Mouse (Mus musculus): ENCODE results near the gene Rftn1. TPM values are rescaled to one million over a fixed set of nuclear protein-coding genes. Genes with fewer than 3 reads are reported as not detected.

Rftn1 gene
- polyA plus RNA-seq, 1 experiment from 2014 or later: 11.9 TPM

DNA sequence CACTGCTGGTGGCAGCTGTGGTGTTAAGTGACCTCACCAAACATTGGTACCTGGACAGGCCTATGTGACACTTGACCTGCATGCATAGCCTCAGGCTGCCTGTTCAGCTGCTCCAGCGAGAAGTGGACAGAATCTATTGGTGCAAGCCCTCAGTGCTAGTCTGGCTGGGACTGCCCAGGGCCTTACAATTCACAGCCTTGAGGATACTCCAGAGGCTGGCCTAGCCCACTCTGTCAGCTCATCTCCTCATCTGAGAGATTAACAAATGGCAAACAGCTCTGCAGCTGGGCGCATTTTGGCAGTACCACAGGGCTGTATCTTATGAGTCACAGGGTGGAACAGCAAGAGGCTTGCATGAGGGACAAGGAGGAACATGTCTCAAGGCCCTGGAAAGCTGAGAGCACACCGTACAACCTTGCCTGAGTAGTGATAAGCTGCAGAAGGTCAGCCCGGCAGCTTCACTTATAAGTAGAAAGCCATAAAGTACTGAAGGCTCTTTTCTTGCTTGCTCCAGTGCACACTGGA lies 210.7 kb downstream of the Rftn1 start:
- H3K27ac ChIP-seq (ENCODE audit: low read depth, low read length): no peak overlapping the region
- no peak for ATAC-seq (ENCODE audit: low FRiP score, low TSS enrichment)
- 93% methylated on average over 4 of the region's 4 CpGs for WGBS

DNA sequence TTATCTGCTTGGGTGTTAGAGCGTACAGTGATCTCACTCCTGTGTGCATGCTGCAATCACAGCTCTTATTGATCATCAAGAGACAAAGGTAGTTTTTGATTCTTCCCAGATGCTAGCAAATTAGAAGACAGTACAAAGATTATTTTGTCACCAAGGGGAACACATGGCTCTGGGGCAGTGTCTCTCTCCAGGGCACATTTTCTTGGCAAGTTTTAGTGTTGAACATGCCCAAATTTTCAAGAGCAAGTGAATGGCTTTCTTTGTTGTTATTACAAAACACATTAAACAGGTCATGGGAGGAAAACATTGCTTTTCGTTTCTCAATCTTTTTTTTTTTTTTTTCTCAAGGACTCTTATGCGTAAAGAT lies 213.1 kb downstream of the Rftn1 start:
- Histone ChIP-seq H3K4me2 (replicated peaks; ENCODE audit: low read depth, low read length) (no peak overlapping the region), H3K27me3 (ENCODE audit: control insufficient read depth, insufficient read depth, low read length) (no peaks in the 10 kb centered on the region), H3K9ac (ENCODE audit: low read depth, low read length) (no peak overlapping the region), H3K4me1 (ENCODE audit: control insufficient read depth, insufficient read depth, low read length) (no peaks in the 10 kb centered on the region), H3K4me3 (ENCODE audit: low read length) (no peak overlapping the region), H3K27ac (ENCODE audit: low read depth, low read length) (no peak overlapping the region), H3K9me3 (ENCODE audit: control insufficient read depth, low read length) (peaks cover 4% of the 10 kb centered on the region; the same call in 1 of the 2 replicates), H3K36me3 (ENCODE audit: control insufficient read depth, insufficient read depth, low read length) (no peaks in the 10 kb centered on the region)
- no peak for ATAC-seq (ENCODE audit: low FRiP score, low TSS enrichment)
- WGBS: 84% methylated on average over 3 of the region's 3 CpGs

More for the DNA sequence above, 210.7 kb downstream of the Rftn1 start:
- Histone ChIP-seq H3K9me3 (ENCODE audit: control insufficient read depth, low read length) (peaks cover 4% of the 10 kb centered on the region; the same call in 1 of the 2 replicates), H3K36me3 (ENCODE audit: control insufficient read depth, insufficient read depth, low read length) (no peaks in the 10 kb centered on the region), H3K4me3 (ENCODE audit: low read length) (no peak overlapping the region), H3K9ac (ENCODE audit: low read depth, low read length) (no peak overlapping the region), H3K27me3 (ENCODE audit: control insufficient read depth, insufficient read depth, low read length) (no peaks in the 10 kb centered on the region), H3K4me2 (replicated peaks; ENCODE audit: low read depth, low read length) (no peak overlapping the region), H3K4me1 (ENCODE audit: control insufficient read depth, insufficient read depth, low read length) (no peaks in the 10 kb centered on the region)

DNA sequence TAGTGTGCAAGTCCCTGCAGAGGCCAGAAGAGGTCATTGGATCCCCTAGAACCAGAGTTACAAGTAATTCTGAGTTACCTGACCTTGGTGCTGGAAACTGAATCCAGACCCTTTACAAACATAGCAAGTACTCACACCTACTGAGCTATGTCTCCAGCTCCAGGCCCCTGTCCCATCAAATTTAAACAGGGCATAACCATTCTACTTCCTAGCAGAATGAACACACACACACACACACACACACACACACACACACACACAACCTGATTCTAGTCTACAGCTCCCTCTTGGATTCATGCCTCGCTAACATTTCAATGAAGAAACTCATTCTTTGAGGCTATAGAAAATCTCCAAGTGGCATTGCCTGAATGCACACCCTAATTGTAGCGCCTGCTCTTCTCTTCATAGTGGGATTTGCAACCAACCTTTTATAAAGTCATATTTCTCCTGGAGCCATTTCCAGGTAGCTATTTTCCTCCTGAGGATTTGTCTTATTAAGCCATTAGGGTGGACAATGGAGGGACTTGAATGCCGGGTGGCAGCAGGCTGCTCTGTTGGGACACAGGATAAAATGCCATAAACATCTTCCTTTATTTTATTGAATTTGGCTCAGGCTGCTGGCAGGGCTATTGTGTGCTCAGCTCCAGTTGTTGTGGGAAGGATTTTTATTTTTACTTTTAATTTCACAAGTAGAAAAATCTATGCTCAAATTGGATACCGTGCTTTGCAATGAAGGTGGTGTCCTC lies 213.6 kb downstream of the Rftn1 start:
- H3K9me3 ChIP-seq (ENCODE audit: control insufficient read depth, low read length): peaks cover 4% of the 10 kb centered on the region; the same call in 1 of the 2 replicates
- H3K27ac ChIP-seq (ENCODE audit: low read depth, low read length): no peak overlapping the region
- no peak overlapping the region for H3K4me3 ChIP-seq (ENCODE audit: low read length)
- no peak overlapping the region for H3K4me2 ChIP-seq (replicated peaks; ENCODE audit: low read depth, low read length)
- WGBS: 94% methylated on average over 4 of the region's 4 CpGs
- H3K27me3 ChIP-seq (ENCODE audit: control insufficient read depth, insufficient read depth, low read length): no peaks in the 10 kb centered on the region
- H3K4me1 ChIP-seq (ENCODE audit: control insufficient read depth, insufficient read depth, low read length): no peaks in the 10 kb centered on the region
- no peak overlapping the region for H3K9ac ChIP-seq (ENCODE audit: low read depth, low read length)
- H3K36me3 ChIP-seq (ENCODE audit: control insufficient read depth, insufficient read depth, low read length): no peaks in the 10 kb centered on the region
- no peak for ATAC-seq (ENCODE audit: low FRiP score, low TSS enrichment)

- 67% methylated on average over 7 of the region's 7 CpGs for WGBS
Observed at GRCm38 (mm10) chr17:49975481-49975880, 215.0 kb downstream of the Rftn1 start.

DNA sequence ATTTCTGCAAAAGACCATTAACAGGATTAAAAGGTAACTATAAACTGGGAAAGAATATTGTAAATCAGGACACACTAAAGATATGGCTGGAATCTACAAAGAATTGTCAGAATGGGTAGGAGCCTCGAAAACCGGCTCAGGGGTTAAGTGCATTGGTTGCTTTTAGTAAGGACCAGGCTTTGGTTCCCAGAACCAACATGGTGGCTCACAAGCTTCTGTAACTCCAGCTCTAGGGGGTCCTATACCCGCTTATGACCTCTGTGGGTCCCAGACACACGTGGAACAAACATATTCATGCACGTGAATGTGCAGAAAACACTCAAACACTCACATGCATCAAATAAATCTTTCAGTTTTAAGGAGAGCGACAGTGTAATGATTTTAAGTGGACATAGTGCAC lies 215.5 kb downstream of the Rftn1 start:
- Histone ChIP-seq H3K9me3 (ENCODE audit: control insufficient read depth, low read length) (0 out of 2 replicates have a peak, but pooled peaks cover 5% of the 10 kb centered on the region), H3K27me3 (ENCODE audit: control insufficient read depth, insufficient read depth, low read length) (no peaks in the 10 kb centered on the region), H3K9ac (ENCODE audit: low read depth, low read length) (no peak overlapping the region), H3K27ac (ENCODE audit: low read depth, low read length) (no peak overlapping the region), H3K4me2 (replicated peaks; ENCODE audit: low read depth, low read length) (no peak overlapping the region), H3K36me3 (ENCODE audit: control insufficient read depth, insufficient read depth, low read length) (no peaks in the 10 kb centered on the region), H3K4me3 (ENCODE audit: low read length) (no peak overlapping the region), H3K4me1 (ENCODE audit: control insufficient read depth, insufficient read depth, low read length) (no peaks in the 10 kb centered on the region)
- 78% methylated on average over 6 of the region's 6 CpGs for WGBS
- no peak for ATAC-seq (ENCODE audit: low FRiP score, low TSS enrichment)

More at GRCm38 (mm10) chr17:49975481-49975880, 215.0 kb downstream of the Rftn1 start:
- no peak for ATAC-seq (ENCODE audit: low FRiP score, low TSS enrichment)
- Histone ChIP-seq H3K27me3 (ENCODE audit: control insufficient read depth, insufficient read depth, low read length) (no peaks in the 10 kb centered on the region), H3K27ac (ENCODE audit: low read depth, low read length) (no peak overlapping the region), H3K4me2 (replicated peaks; ENCODE audit: low read depth, low read length) (no peak overlapping the region), H3K4me3 (ENCODE audit: low read length) (no peak overlapping the region), H3K9me3 (ENCODE audit: control insufficient read depth, low read length) (peaks cover 4% of the 10 kb centered on the region; the same call in 1 of the 2 replicates), H3K36me3 (ENCODE audit: control insufficient read depth, insufficient read depth, low read length) (no peaks in the 10 kb centered on the region), H3K9ac (ENCODE audit: low read depth, low read length) (no peak overlapping the region), H3K4me1 (ENCODE audit: control insufficient read depth, insufficient read depth, low read length) (no peaks in the 10 kb centered on the region)

DNA sequence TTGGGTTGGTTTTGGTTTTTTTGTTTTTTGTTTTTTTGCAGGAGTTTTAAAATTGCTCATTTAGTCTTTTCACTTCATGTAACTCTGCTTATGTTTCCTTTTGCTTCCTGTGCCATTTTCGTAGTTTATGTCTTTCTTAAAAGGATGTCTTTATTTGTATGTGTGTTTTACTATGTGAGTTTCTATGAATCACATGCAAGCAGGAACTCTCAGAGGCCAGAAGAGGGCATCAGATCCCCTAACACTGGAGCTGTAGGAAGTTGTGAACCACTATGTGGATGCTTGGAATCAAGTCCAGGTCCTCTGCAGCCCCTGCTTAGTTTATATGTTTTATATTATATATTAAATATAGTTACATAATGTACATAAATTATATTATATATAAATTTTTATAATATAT lies 218.3 kb downstream of the Rftn1 start:
- Histone ChIP-seq H3K9me3 (ENCODE audit: control insufficient read depth, low read length) (0 out of 2 replicates have a peak, but pooled peaks cover 6% of the 10 kb centered on the region), H3K9ac (ENCODE audit: low read depth, low read length) (no peak overlapping the region), H3K4me2 (replicated peaks; ENCODE audit: low read depth, low read length) (no peak overlapping the region), H3K4me3 (ENCODE audit: low read length) (no peak overlapping the region), H3K27me3 (ENCODE audit: control insufficient read depth, insufficient read depth, low read length) (no peaks in the 10 kb centered on the region), H3K4me1 (ENCODE audit: control insufficient read depth, insufficient read depth, low read length) (no peaks in the 10 kb centered on the region), H3K27ac (ENCODE audit: low read depth, low read length) (no peak overlapping the region), H3K36me3 (ENCODE audit: control insufficient read depth, insufficient read depth, low read length) (no peaks in the 10 kb centered on the region)
- WGBS: 93% methylated on average over 1 of the region's 1 CpGs
- ATAC-seq (ENCODE audit: low FRiP score, low TSS enrichment): no peak

DNA sequence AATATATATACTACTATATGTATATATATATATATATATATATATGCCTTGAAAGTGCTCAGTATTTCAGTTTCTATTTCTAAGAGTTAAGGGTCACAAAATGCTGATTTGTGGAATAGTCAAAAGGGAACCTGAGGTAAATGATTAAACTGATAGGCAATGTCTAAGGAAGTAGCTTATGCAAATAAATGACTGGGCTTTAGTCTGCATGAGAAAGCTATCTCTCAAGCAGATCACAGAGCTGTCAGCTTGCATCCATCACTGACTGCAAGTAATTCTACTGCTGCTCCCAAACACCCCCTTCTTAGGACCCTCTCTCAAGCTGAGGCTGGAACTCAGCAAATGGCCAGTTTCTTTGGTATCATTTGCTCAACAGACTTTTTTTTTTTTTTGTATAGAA lies 219.4 kb downstream of the Rftn1 start:
- H3K4me2 ChIP-seq (replicated peaks; ENCODE audit: low read depth, low read length): no peak overlapping the region
- no peaks in the 10 kb centered on the region for H3K36me3 ChIP-seq (ENCODE audit: control insufficient read depth, insufficient read depth, low read length)
- no peak overlapping the region for H3K4me3 ChIP-seq (ENCODE audit: low read length)
- no peaks in the 10 kb centered on the region for H3K27me3 ChIP-seq (ENCODE audit: control insufficient read depth, insufficient read depth, low read length)
- no peak overlapping the region for H3K9ac ChIP-seq (ENCODE audit: low read depth, low read length)
- no peak for ATAC-seq (ENCODE audit: low FRiP score, low TSS enrichment)
- H3K27ac ChIP-seq (ENCODE audit: low read depth, low read length): no peak overlapping the region
- no peaks in the 10 kb centered on the region for H3K4me1 ChIP-seq (ENCODE audit: control insufficient read depth, insufficient read depth, low read length)
- 0 out of 2 replicates have a peak, but pooled peaks cover 6% of the 10 kb centered on the region for H3K9me3 ChIP-seq (ENCODE audit: control insufficient read depth, low read length)

DNA sequence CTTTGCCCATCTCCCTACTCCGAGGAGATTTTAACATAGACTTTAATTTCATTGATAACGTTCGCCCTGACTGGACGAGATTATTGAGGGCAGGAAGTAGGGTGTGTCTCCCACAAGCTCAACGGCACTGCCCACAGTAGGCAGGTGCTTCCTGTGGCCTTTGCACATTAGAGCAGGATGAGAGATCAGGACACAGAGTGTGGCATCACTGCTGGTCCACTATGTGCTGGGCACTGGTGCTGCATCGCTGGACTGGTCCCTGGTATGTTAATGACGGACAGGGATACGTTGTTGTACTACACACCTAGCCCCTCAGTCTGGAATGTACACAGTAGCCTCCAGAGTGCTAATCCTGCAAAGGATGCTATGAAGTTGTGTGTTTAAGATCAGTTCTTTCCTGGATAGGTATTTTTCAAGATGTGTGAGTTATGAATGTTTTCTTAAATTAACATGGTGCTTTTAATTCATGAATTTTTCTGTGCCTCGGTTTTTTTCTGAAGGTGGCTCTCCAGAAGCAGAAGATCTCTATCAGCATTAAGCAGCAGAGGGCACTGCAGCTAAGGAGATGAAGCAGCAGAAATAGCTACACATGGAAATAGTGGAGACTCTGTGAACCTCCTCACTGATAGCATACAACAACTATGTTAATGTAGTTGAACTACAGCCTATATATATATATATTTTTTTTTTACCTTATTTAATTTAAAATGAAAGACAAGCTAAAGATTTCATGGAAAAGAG lies 221.8 kb downstream of the Rftn1 start:
- Histone ChIP-seq H3K4me3 (ENCODE audit: low read length) (no peak overlapping the region), H3K4me2 (replicated peaks; ENCODE audit: low read depth, low read length) (no peak overlapping the region), H3K27ac (ENCODE audit: low read depth, low read length) (no peak overlapping the region), H3K27me3 (ENCODE audit: control insufficient read depth, insufficient read depth, low read length) (no peaks in the 10 kb centered on the region), H3K9ac (ENCODE audit: low read depth, low read length) (no peak overlapping the region), H3K4me1 (ENCODE audit: control insufficient read depth, insufficient read depth, low read length) (no peaks in the 10 kb centered on the region), H3K36me3 (ENCODE audit: control insufficient read depth, insufficient read depth, low read length) (no peaks in the 10 kb centered on the region), H3K9me3 (ENCODE audit: control insufficient read depth, low read length) (0 out of 2 replicates have a peak, but pooled peaks cover 6% of the 10 kb centered on the region)
- 58% methylated on average over 9 of the region's 9 CpGs for WGBS
- no peak for ATAC-seq (ENCODE audit: low FRiP score, low TSS enrichment)
